Mouse (Mus musculus) thymus, adult 2 months (tissue): ENCODE data around the gene Gucy2d.

Source experiments
- CTCF ChIP-seq: fragments of 200-500 bp; IDR thresholded peaks from 2 replicates; pipeline ENCODE4 v1.5.1; 2012; ENCODE audit warnings: mild to moderate bottlenecking, control low read depth, low read length, moderate library complexity, borderline replicate concordance; ENCODE audit not compliant: control insufficient read depth, poor library complexity, insufficient read depth; ENCODE audit errors: extremely low read depth
- POLR2A ChIP-seq: fragments of 200-500 bp; IDR thresholded peaks from 2 replicates; pipeline ENCODE4 v1.6.1; 2012; ENCODE audit warnings: mild to moderate bottlenecking, low read length, control low read depth, moderate library complexity; ENCODE audit not compliant: control insufficient read depth, poor library complexity, insufficient read depth; ENCODE audit errors: extremely low read depth

DNA sequence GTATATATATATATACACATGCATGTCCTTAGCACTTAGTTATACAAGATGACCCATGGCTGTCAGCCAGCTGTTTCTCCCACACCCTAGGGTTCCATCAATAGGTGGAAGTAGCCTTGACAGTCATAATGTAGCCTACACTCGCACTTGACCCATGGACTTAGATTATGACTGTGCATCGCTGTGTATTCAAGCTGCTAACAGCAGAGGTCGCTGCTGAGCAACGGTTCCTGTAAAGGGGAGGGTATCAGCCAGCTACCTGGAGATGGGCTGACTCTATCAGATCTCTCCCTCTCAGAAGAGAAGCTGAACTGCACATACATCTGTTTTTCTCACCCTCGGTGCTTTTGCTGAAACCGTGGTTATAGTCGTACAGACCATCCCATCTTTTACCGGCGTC, 2.6 kb upstream of the Gucy2d start:
- no peak for TF ChIP-seq POLR2A
- no peak for TF ChIP-seq CTCF
